Mouse (Mus musculus) left cerebral cortex, adult 8-10 months (tissue): Measurements from ENCODE around the gene Gabrb2. TPM values are rescaled to one million over a fixed set of nuclear protein-coding genes. Genes with fewer than 3 reads are reported as not detected.

Source experiments
- DNase-seq, 2 experiments: peaks; one replicate each; pipeline ENCODE4 v3.0.0; 2022; ENCODE audit warnings: low spot score in 2 of 2
- total RNA-seq, 4 experiments: library from RNA; stranded (reverse); gene quantifications; 2 replicates each; pipeline ENCODE4 v1.2.4; 2022

Gene Gabrb2
- total RNA-seq, 4 experiments from 2014 or later = 172 to 203 (median 188) TPM

- no peak for DNase-seq
Observed at GRCm38 (mm10) chr11:42532577-42532976, 113.0 kb downstream of the Gabrb2 start.

GRCm38 (mm10) chr11:42535286-42535685 lies 115.7 kb downstream of the Gabrb2 start:
- peak in 1 of 2 experiments; percentile 72 for DNase-seq

- no peak for DNase-seq
Observed at GRCm38 (mm10) chr11:42535861-42536260, 116.3 kb downstream of the Gabrb2 start.

- no peak for DNase-seq
Observed at GRCm38 (mm10) chr11:42542861-42543260, 123.3 kb downstream of the Gabrb2 start.

- DNase-seq = no peak
Observed at GRCm38 (mm10) chr11:42566023-42566422, 146.5 kb downstream of the Gabrb2 start.

- DNase-seq = no peak
Observed at GRCm38 (mm10) chr11:42571467-42571866, 151.9 kb downstream of the Gabrb2 start.

- peak in 1 of 2 experiments; percentile 59 for DNase-seq
Observed at GRCm38 (mm10) chr11:42575146-42575873, 155.8 kb downstream of the Gabrb2 start.

GRCm38 (mm10) chr11:42579804-42580203 lies 160.2 kb downstream of the Gabrb2 start:
- no peak for DNase-seq

- no peak for DNase-seq
Observed at GRCm38 (mm10) chr11:42581123-42581522, 161.6 kb downstream of the Gabrb2 start.

GRCm38 (mm10) chr11:42581753-42582152 lies 162.2 kb downstream of the Gabrb2 start:
- no peak for DNase-seq

GRCm38 (mm10) chr11:42592418-42592817 lies 172.9 kb downstream of the Gabrb2 start:
- DNase-seq = no peak

- DNase-seq = peak in 1 of 2 experiments; percentile 37
Observed at GRCm38 (mm10) chr11:42606225-42606624, 186.7 kb downstream of the Gabrb2 start.

GRCm38 (mm10) chr11:42609128-42609763 lies 189.7 kb downstream of the Gabrb2 start:
- DNase-seq = peak in 1 of 2 experiments; percentile 28

GRCm38 (mm10) chr11:42618195-42618594 lies 198.6 kb downstream of the Gabrb2 start:
- no peak for DNase-seq

GRCm38 (mm10) chr11:42621109-42621508 lies 201.6 kb downstream of the Gabrb2 start:
- DNase-seq = peak in 1 of 2 experiments; percentile 19

- no peak for DNase-seq
Observed at GRCm38 (mm10) chr11:42650111-42650510, 230.6 kb downstream of the Gabrb2 start.

- no peak for DNase-seq
Observed at GRCm38 (mm10) chr11:42651572-42651971, 232.0 kb downstream of the Gabrb2 start.

GRCm38 (mm10) chr11:42654189-42654588 lies 234.6 kb downstream of the Gabrb2 start:
- no peak for DNase-seq

GRCm38 (mm10) chr11:42668657-42669056 lies 249.1 kb downstream of the Gabrb2 start:
- no peak for DNase-seq
